Mouse (Mus musculus) mesoderm, embryonic 11.5 days (tissue): ENCODE data around the gene Grk4.

Experiments
- DNase-seq: peaks from one replicate; pipeline ENCODE4 v3.0.0-alpha.2; 2012; ENCODE audit warnings: low read depth, low spot score

Gene Grk4

DNA sequence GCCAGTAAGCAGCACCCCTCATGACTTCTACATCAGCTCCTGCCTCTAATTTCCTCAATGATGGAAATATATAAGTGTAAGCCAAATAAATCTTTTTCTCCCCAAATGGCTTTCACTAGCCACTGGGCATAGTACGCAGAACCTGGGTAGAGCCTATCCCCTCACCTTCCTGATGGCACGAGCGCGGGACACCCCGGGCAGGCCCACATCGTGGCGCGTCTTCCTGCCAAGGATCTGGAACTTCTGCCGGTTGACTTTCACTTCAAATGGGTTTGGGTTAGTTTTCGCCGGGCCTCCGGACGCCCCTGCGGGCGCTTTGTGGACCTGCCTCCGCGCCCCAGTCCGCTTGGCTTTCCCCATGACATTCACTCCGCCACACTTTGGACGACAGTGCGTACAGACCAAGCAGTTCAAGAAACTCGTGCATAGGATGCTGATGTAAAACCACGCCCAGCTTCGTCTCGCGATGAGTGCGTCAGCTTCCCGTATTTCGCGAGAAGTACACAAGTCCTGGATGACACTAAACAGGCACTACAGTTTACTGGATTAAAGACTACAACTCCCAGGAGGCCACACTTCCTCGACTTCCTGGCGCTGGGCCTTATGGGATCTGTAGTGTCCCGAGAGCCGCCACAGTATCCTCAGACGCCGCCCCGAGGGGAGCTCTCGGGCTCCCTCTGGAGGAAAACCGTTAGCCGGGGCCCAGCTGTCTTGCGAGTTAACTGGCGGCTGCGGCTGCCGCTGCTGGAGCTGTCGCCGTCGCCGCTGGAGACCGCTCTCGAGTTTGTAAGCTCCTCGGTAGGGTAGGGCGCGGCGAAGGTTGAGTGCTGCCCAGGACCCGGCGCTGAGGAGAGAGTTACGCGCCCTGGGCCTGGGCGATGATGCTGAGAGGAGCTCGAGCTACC is at the start of gene Grk4, which contains the start of gene Nop14:
Gene Grk4 (plus strand): TSS at position 694 of the 905 bp plus-strand sequence.
Gene Nop14 (minus strand): TSS at position 463 of the 905 bp plus-strand sequence.
- DNase-seq, result peak; percentile 99

- DNase-seq, result no peak
Measured at GRCm38 (mm10) chr5:34632996-34633395, 27.2 kb upstream of the Grk4 start.

DNA sequence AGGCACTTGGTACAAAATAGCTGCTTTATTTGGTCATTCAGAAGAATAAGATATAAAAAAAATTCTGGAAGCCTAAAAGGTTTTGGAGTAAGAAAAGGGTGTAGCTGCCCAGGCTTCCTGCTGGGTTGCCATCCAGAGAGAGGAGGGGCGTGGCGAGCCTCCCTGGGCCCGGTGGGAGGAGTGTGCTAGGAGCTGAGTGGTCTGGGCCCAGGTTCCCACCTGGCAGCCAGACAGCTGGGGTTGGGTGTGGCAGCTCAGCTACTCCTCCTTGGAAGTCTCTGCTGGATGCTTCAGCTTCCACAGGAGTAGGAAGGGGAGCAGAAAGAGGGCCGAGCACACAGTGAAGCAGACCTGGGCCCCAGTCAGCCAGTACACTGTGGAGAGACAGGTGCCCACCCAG is 26.5 kb upstream of the Grk4 start:
- no peak for DNase-seq

GRCm38 (mm10) chr5:34634746-34635400 is 25.3 kb upstream of the Grk4 start:
- DNase-seq, result no peak

- DNase-seq, result no peak
Measured at GRCm38 (mm10) chr5:34635665-34636192, 24.4 kb upstream of the Grk4 start.

DNA sequence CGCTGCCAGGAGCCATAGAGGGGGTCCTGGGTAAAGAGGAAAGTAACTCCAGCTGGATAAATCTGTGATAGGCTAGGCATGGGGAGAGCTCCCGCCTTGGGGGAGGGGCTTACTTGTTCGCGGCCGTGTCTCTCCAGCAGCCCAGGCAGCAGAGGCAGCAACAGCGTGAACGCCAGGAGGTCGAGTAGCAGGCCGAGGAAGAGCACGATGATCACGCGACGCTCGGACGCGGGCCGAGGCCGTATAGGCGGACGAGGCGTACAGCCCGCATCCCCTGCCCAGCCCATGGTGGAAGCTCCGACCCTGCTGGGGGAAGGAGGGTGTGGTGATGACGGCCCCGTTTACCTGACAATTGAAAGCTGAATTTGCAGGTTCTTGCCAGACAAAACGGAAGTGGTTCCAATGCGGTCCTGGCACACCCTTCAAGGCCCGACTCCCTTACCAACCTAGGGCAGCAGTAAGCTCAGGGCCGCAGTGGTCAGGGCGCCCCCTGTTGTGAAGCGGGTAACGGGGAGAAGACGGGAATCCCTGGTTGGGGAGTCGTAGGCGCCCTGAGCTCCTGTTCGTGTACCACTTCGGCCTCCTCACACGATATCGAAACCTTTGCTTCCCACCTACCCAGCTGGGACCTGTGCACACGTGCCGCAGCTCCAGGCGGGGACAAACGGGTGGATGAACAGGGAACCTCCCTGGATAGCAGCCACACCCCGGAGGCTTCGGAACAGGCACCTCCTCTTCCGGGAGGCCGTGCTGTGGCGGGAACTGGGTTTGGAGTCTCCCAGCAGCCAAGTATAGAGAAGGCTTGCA is 23.5 kb upstream of the Grk4 start, which contains the start of gene Mfsd10:
Gene Mfsd10 (minus strand): TSS at position 732 of the 807 bp plus-strand sequence.
- DNase-seq, result peak; percentile 85

DNA sequence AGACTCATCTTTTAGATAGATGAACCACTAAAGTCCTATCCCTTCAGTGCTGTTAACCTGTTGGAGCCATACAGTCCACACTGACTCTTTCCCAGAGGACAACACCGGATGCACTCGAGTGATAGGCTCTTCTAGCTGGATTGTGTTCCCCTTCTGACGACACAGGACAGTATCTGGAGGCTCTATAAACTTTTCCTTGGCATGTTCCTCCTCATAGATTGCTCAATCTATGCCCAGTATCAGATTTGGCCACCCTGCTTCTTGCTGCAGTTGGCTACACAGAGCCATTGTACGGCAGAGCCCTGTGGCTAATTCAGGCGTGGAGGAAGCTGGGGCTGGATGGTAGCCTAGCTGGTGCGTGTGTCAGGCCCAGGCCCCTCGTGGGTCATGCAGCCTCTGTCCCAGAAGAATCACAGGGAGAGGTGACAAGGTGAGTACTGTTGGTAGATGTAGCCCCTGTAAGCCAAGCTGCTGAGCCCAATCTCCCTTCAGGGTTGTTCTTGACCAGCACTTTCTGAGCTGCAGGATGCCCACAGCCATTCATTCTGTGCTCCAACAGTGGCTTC is 22.5 kb upstream of the Grk4 start:
- no peak for DNase-seq

GRCm38 (mm10) chr5:34641991-34642390 is 18.2 kb upstream of the Grk4 start:
- DNase-seq, result no peak

DNA sequence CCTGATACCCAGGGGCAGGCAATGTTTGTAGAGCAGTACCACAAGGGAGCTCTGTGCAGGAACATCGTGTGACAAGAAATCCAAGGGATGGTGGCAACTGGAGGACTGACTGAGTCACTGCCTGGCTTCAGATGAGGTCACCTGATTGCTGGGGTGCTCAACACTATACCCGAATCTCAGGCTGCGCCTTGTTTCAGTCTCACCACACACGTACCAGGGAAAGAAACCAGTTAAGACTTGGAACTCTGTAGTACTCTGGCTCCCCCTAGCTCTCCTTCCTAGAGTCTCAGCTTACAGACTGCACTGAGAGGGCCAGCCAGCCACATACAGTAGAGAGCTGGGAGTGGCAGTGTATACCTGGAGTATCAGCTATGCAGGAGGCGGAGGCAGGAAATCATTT is 17.2 kb upstream of the Grk4 start:
- DNase-seq, result peak; percentile 42

- peak; percentile 65 for DNase-seq
Measured at GRCm38 (mm10) chr5:34647581-34647980, 12.6 kb upstream of the Grk4 start.

DNA sequence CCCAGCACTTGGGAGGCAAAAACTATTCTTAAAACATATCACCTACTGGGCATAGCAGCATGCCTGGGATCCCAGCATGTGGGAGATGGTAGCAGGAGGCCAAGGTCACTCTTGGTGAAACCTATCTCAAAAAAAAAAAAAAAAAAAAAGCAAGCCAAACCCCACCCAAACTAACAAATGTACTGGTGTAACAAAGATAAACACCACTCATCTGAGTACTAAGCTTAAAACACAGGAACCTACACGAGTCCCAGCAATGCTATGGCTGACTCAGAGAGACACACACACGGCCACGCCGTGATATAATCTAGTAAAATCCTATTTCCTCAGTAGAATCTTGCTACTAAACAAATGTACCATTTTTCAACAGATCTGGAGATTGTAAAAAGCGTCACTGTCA is 7.2 kb upstream of the Grk4 start:
- no peak for DNase-seq

- no peak for DNase-seq
Measured at GRCm38 (mm10) chr5:34654881-34655280, 5.3 kb upstream of the Grk4 start.

DNA sequence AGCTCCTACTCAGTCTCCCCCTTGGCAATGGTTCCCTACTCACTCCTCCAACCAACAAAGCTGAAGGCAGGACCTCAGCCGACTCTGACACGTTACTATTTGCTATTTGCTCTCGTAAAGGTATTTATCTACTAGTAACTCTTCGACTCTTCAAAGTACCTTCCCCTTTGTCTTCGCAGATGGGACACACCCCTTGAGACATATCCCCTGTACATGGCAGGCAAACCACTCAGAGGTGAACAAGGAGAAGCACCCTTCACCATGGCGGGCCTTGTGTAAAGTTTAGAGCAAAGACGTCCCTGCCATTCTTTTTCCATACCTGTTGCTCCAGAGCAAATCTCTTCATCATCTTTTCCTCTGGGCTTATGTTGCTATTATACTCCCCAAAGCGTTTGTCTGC is 2.6 kb upstream of the Grk4 start:
- DNase-seq, result no peak

- no peak for DNase-seq
Measured at GRCm38 (mm10) chr5:34660591-34661130, 482 bp downstream of the Grk4 start.

DNA sequence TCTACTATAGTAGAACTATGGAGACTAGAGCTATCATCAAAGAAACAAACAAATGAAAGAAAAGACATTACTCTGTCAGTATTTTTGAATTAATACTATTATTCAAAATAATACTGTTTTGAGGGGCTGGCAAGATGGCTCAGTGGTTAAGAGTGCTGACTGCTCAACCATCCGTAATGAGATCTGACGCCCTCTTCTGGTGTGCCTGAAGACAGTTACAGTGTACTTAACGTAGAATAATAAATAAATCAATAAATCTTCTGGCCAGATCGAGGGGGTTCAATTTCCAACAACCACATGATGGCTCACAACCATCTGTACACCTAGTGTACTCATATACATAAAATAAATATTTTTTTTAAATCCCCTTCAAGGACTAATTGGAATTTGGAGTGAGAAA is 1.7 kb downstream of the Grk4 start:
- no peak for DNase-seq

DNA sequence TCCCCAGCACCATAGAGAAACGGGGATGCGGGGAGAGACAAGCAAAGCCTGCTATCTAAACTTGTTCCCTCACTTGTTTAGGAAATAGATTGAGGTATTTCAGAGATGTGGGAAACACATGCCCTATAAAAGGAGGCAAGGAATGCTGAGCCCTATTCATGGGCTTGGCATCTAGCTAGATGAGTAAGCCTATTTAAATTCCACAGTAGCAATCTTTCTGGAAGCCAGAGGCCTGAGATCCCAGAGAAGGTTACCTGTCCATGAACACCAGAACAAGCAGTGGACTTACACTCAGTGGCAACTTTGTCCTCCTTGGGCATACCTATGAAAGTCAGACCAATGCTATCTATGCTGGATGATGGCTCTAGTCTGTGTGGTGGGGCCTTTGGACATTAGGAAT is 3.1 kb downstream of the Grk4 start:
- no peak for DNase-seq

- no peak for DNase-seq
Measured at GRCm38 (mm10) chr5:34669493-34669892, 9.3 kb downstream of the Grk4 start.

GRCm38 (mm10) chr5:34670280-34670679 is 10.1 kb downstream of the Grk4 start:
- no peak for DNase-seq

DNA sequence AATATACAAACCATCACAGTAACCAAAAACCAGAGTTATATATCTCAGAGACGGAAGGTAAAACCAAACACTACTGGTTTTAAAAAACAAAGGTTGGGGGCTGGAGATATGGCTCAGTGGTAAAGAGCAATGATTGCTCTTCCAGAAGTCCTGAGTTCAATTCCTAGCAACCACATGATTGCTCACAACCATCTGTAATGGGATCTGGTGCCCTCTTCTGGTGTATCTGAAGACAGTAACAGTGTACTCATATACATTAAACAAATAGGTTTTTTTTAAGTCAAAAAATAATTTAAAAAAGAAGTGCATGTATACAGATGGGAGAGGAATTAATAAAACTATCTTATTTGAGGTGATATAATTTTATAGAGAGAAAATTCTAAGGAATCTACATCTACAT is 29.7 kb downstream of the Grk4 start:
- no peak for DNase-seq

DNA sequence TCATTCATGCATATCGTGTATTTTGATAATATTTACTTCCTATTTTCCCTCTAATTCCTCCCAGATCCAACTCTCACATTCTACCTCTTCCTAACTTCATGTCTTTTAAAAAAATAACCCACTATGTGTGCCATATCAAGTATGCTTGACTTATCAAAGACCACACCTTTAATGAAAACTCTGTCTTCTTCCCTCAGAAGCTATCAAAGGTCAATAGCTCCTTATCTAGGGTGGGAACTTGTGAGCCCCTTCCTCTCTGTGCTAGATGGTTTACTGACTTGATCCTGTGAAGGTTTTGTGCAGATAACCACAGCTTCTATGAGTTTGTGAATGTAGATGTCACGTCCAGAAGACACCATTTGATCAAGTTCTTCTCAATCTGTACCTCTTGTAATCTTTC is 32.6 kb downstream of the Grk4 start:
- DNase-seq, result no peak

DNA sequence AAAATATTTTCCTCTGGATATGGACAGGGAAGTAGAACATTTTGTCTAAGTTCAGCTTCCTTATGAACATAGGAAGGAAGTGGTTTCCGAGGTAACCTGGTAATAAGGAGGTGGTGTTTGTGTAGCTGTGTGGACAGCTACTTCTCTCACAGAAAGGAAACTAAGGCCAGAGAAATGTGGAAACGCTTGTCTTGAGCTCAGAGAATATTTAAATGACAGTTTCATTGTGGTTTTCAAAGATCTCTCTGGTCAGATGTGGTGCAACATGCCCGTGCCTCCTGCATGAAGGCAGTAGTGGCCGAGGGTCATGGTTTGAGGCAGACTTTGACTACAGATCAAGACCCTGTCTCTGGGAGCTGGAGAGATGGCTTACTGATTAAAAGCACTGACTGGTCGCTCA is 35.3 kb downstream of the Grk4 start:
- DNase-seq, result no peak
